ENCODE assay signal across 14 mouse cellular contexts in genomic region chr1:152793495-152794130, GRCm38 (mm10). TPM values are rescaled to one million over a fixed set of nuclear protein-coding genes. Genes with fewer than 3 reads are reported as not detected.
DNase-seq lines count a peak whose midpoint lies in the region; ATAC-seq and TF ChIP-seq lines count a peak whose summit lies in the region.
"Had no signal": no experiment of that assay in that cellular context is flagged by ENCODE, and none has a peak within 500 bp of the region (broad histone marks: within the 10 kb centered on the region; RNA-seq: fewer than 3 reads in every experiment).

No protein-coding gene starts in this region.

- no peak overlapping the region for H3K4me3 ChIP-seq in layer of hippocampus, adult 2 months
- H3K4me3 ChIP-seq in ES-E14 (ENCODE audit: insufficient read depth in 1 of 2, low read depth in 1 of 2, low read length in 2 of 2, poor library complexity in 1 of 2, severe bottlenecking in 1 of 2), result no peak overlapping the region
- no peak overlapping the region for H3K4me3 ChIP-seq in brown adipose tissue, adult 24 weeks (ENCODE audit: insufficient read depth, low read depth, low read length)
- no peak overlapping the region for H3K4me3 ChIP-seq in hindbrain, postnatal 0 days (ENCODE audit: low read length)
- H3K4me3 ChIP-seq: stomach, embryonic 15.5 days had no signal

- in situ Hi-C loops in ES-E14 (cut with MboI; ENCODE audit: low sequenced_read_pairs in 2 of 2, unreplicated experiment in 2 of 2), result loop anchor here (25.0 kb wide), 2 partner anchors 294 to 594 kb away; no protein-coding TSS in a partner anchor

- H3K27me3 ChIP-seq in hindbrain, postnatal 0 days (ENCODE audit: insufficient read depth, low read length), result no peaks in the 10 kb centered on the region
- H3K27me3 ChIP-seq: CH12.LX; stomach, embryonic 15.5 days had no signal

- no peak overlapping the region for H3K4me2 ChIP-seq in hindbrain, postnatal 0 days (ENCODE audit: low read depth, low read length)
- H3K4me2 ChIP-seq: lung, embryonic 14.5 days; stomach, embryonic 15.5 days had no signal

- H3K36me3 ChIP-seq in ES-E14 (ENCODE audit: control insufficient read depth, insufficient read depth, low read length, poor library complexity, severe bottlenecking), result no peaks in the 10 kb centered on the region
- H3K36me3 ChIP-seq in hindbrain, postnatal 0 days (ENCODE audit: insufficient read depth, low read length), result no peaks in the 10 kb centered on the region
- H3K36me3 ChIP-seq: stomach, embryonic 15.5 days had no signal

- peak overlapping the region; percentile 14; the same call in 1 of the 2 replicates for H3K9ac ChIP-seq in ES-E14 (ENCODE audit: insufficient read depth, low read depth, low read length, poor library complexity, severe bottlenecking)
- H3K9ac ChIP-seq in hindbrain, postnatal 0 days (replicated peaks; ENCODE audit: low read length), result no peak overlapping the region
- H3K9ac ChIP-seq: lung, embryonic 14.5 days; stomach, embryonic 15.5 days had no signal

- H3K27ac ChIP-seq in layer of hippocampus, adult 2 months, result peak overlapping the region; percentile 49
- peak overlapping the region; percentile 91 for H3K27ac ChIP-seq in ES-E14 (ENCODE audit: insufficient read depth, low read depth, low read length, poor library complexity, severe bottlenecking)
- peak overlapping the region; percentile 12; the same call in 1 of the 2 replicates for H3K27ac ChIP-seq in brown adipose tissue, adult 24 weeks (replicated peaks; ENCODE audit: low read depth, low read length)
- peak overlapping the region; percentile 38; the same call in 1 of the 2 replicates for H3K27ac ChIP-seq in hindbrain, postnatal 0 days
- H3K27ac ChIP-seq: stomach, embryonic 15.5 days had no signal

- 32% methylated on average over 6 of the region's 6 CpGs for WGBS in hindbrain, postnatal 0 days

- TF ChIP-seq CTCF in layer of hippocampus, adult 2 months (conservative IDR thresholded peaks at IDR 0.05), result no peak
- no peak for TF ChIP-seq CTCF in hindbrain, postnatal 0 days (IDR thresholded peaks at IDR 0.05; ENCODE audit: low read depth)

- H3K4me1 ChIP-seq in ES-E14 (ENCODE audit: control insufficient read depth in 2 of 2, insufficient read depth in 2 of 2, low read length in 2 of 2, poor library complexity in 1 of 2), result peaks cover 17 to 38% of the 10 kb centered on the region in 2 experiments
- peaks cover 3% of the 10 kb centered on the region; the same call in 1 of the 2 replicates for H3K4me1 ChIP-seq in brown adipose tissue, adult 24 weeks (ENCODE audit: control insufficient read depth, insufficient read depth, insufficient read length, low read length)
- no peaks in the 10 kb centered on the region for H3K4me1 ChIP-seq in hindbrain, postnatal 0 days (ENCODE audit: insufficient read depth, low read length)

- DNase-seq in layer of hippocampus, adult 2 months (ENCODE audit: low spot score in 2 of 2), result no peak
- DNase-seq in layer of hippocampus, adult 8-10 months (ENCODE audit: low spot score in 2 of 2), result no peak
- DNase-seq in ES-E14 (ENCODE audit: low read depth, low spot score) (peak; percentile 73), liver (no peak)
- no peak for DNase-seq in hindbrain, postnatal 0 days (ENCODE audit: low spot score)
- DNase-seq in kidney, postnatal 4 days, result no peak
- DNase-seq in kidney, adult 8-10 months, result no peak
- DNase-seq: heart, adult 18-20 months; lung, embryonic 14.5 days; right cerebral cortex, postnatal 14 days had no signal

- ATAC-seq in hindbrain, postnatal 0 days, result no peak

- H3K9me3 ChIP-seq in ES-E14 (ENCODE audit: control insufficient read depth, insufficient read depth, low read depth, low read length), result no peaks in the 10 kb centered on the region
- H3K9me3 ChIP-seq in hindbrain, postnatal 0 days (ENCODE audit: low read length), result no peaks in the 10 kb centered on the region
- H3K9me3 ChIP-seq: stomach, embryonic 15.5 days had no signal

TF ChIP-seq in ES-E14, 5 proteins besides CTCF, POLR2A, EP300 and RAD21:
- TF ChIP-seq MAFK (IDR thresholded peaks at IDR 0.05; ENCODE audit: insufficient read depth, low read depth, low read length) (no peak), CHD2 (IDR thresholded peaks at IDR 0.05; ENCODE audit: low read depth, low read length) (0 out of 2 replicates have a peak, but pooled peaks have one; percentile 17)

RNA-seq across cellular contexts. Expression of gene Ncf2, which starts 6.4 kb away (rescaled TPM):
- 1 to 10 TPM; 1.9 to 2.9 TPM for total RNA-seq in layer of hippocampus, adult 2 months (2021)
- 10 to 100 TPM in 2 of 4 experiments, 1 to 10 TPM in 2; 2.0 to 20.9 (median 11.6) TPM for total RNA-seq in layer of hippocampus, adult 8-10 months (2022)
- total RNA-seq in ES-E14 (2012; rRNA removed), result 2.7 and 5.4 TPM in 2 replicates
- polyA plus RNA-seq in brown adipose tissue, adult 24 weeks (2012; ENCODE audit: insufficient read depth, insufficient read length, missing spikeins), result 2.4 and 3.9 TPM in 2 replicates
- total RNA-seq in hindbrain, postnatal 0 days (2014; rRNA removed), result 3.7 and 16.7 TPM in 2 replicates
- 1.8 and 3.5 TPM in 2 replicates for polyA plus RNA-seq in hindbrain, postnatal 0 days (2015; fragmentation: Nextera tagmentation; extraction: Ambion mirVana)

RNA-seq across cellular contexts. Expression of gene Arpc5, which starts 27.3 kb away (rescaled TPM):
- total RNA-seq in layer of hippocampus, adult 2 months (2021), result 100 to 1,000 TPM; 185 to 193 TPM
- 100 to 1,000 TPM; 167 to 172 (median 171) TPM for total RNA-seq in layer of hippocampus, adult 8-10 months (2022)
- total RNA-seq in ES-E14 (2012; rRNA removed), result 61.0 and 95.0 TPM in 2 replicates
- 62.6 and 85.9 TPM in 2 replicates for polyA plus RNA-seq in brown adipose tissue, adult 24 weeks (2012; ENCODE audit: insufficient read depth, insufficient read length, missing spikeins)
- 108 and 118 TPM in 2 replicates for total RNA-seq in hindbrain, postnatal 0 days (2014; rRNA removed)
- polyA plus RNA-seq in hindbrain, postnatal 0 days (2015; fragmentation: Nextera tagmentation; extraction: Ambion mirVana), result 312 and 319 TPM in 2 replicates

RNA-seq across cellular contexts. Expression of gene Rgl1, which starts 27.5 kb away (rescaled TPM):
- 100 to 1,000 TPM; 126 TPM for total RNA-seq in layer of hippocampus, adult 2 months (2021)
- total RNA-seq in layer of hippocampus, adult 8-10 months (2022), result 100 to 1,000 TPM; 109 to 161 (median 127) TPM
- total RNA-seq in ES-E14 (2012; rRNA removed), result 1.2 and 1.3 TPM in 2 replicates
- polyA plus RNA-seq in brown adipose tissue, adult 24 weeks (2012; ENCODE audit: insufficient read depth, insufficient read length, missing spikeins), result 14.7 and 20.5 TPM in 2 replicates
- total RNA-seq in hindbrain, postnatal 0 days (2014; rRNA removed), result 16.1 and 17.6 TPM in 2 replicates
- polyA plus RNA-seq in hindbrain, postnatal 0 days (2015; fragmentation: Nextera tagmentation; extraction: Ambion mirVana), result 16.0 and 17.0 TPM in 2 replicates

RNA-seq across cellular contexts. Expression of gene Apobec4, which starts 43.3 kb away (rescaled TPM):
- total RNA-seq in layer of hippocampus, adult 2 months (2021), result not detected
- not detected for total RNA-seq in layer of hippocampus, adult 8-10 months (2022)
- not detected in 2 replicates for total RNA-seq in ES-E14 (2012; rRNA removed)
- polyA plus RNA-seq in brown adipose tissue, adult 24 weeks (2012; ENCODE audit: insufficient read depth, insufficient read length, missing spikeins), result not detected in 2 replicates
- not detected in 2 replicates for total RNA-seq in hindbrain, postnatal 0 days (2014; rRNA removed)
- polyA plus RNA-seq in hindbrain, postnatal 0 days (2015; fragmentation: Nextera tagmentation; extraction: Ambion mirVana), result not detected in 2 replicates
- total RNA-seq: adrenal gland, adult 18-20 months; CH12.LX; heart, adult 18-20 months had no signal
- polyA plus RNA-seq: lung, embryonic 14.5 days had no signal

Comparison
In these comparisons a context has a peak if more than half of its experiments do, and no peak if none do; other contexts are left out.
1. H3K27ac ChIP-seq: peak in every context shown above with its lines; median percentile 91 in ES-E14; 49 in layer of hippocampus, adult 2 months; 38 in hindbrain, postnatal 0 days; 12 in brown adipose tissue, adult 24 weeks.